Mouse (Mus musculus) midbrain, embryonic 15.5 days (tissue): ENCODE measurements around the gene Hivep1. TPM values are rescaled to one million over a fixed set of nuclear protein-coding genes. Genes with fewer than 3 reads are reported as not detected.

ENCODE experiments used
- ATAC-seq: fragments of 200-750 bp; cut with Nextera tagmentation; replicated peaks from 2 replicates; pipeline ENCODE4 v1.8.0; 2017; ENCODE audit warnings: moderate TSS enrichment
- H3K27ac ChIP-seq: fragments of 300-500 bp; sonication (generic); 2 replicates; pipeline ENCODE4 v1.5.1; 2015; ENCODE audit warnings: mild to moderate bottlenecking, inconsistent platforms
- H3K27me3 ChIP-seq: fragments of 300-500 bp; sonication (generic); replicated peaks from 2 replicates; pipeline ENCODE4 v1.6.1; 2015; ENCODE audit warnings: inconsistent platforms
- H3K36me3 ChIP-seq: fragments of 300-500 bp; sonication (generic); replicated peaks from 2 replicates; pipeline ENCODE4 v1.6.1; 2015; ENCODE audit warnings: inconsistent platforms
- H3K4me1 ChIP-seq: fragments of 300-500 bp; sonication (generic); 2 replicates; pipeline ENCODE4 v1.6.1; 2015; ENCODE audit warnings: inconsistent platforms
- H3K4me2 ChIP-seq: fragments of 300-500 bp; sonication (generic); 2 replicates; pipeline ENCODE4 v1.6.1; 2015; ENCODE audit warnings: inconsistent platforms, mild to moderate bottlenecking, moderate library complexity
- H3K4me3 ChIP-seq: fragments of 300-500 bp; sonication (generic); 2 replicates; pipeline ENCODE4 v1.5.1; 2015; ENCODE audit warnings: mild to moderate bottlenecking, inconsistent platforms
- H3K9ac ChIP-seq: fragments of 300-500 bp; sonication (generic); 2 replicates; pipeline ENCODE4 v1.6.1; 2015; ENCODE audit warnings: mild to moderate bottlenecking, inconsistent platforms
- H3K9me3 ChIP-seq: fragments of 300-500 bp; sonication (generic); 2 replicates; pipeline ENCODE4 v1.6.1; 2016; ENCODE audit warnings: inconsistent platforms
- WGBS: fragments of 180-500 bp; shearing (Covaris S2); methylation state at CpG from one replicate; pipeline ENCODE4 v1.1.7; 2015; ENCODE audit warnings: mixed read lengths; 5-methylcytosine and 5-hydroxymethylcytosine counted together
- polyA plus RNA-seq: library from polyadenylated mRNA; unstranded; fragments of >200 nt; fragmentation: Nextera tagmentation; extraction: Ambion mirVana; gene quantifications from 2 replicates; pipeline ENCODE4 v1.2.1, GENCODE M21; 2015

Gene Hivep1
- polyA plus RNA-seq, 1 experiment from 2014 or later: 18.2 TPM

GRCm38 (mm10) chr13:42193016-42193415 is 141.2 kb downstream of the Hivep1 start:
- Histone ChIP-seq H3K9me3 (no peaks in the 10 kb centered on the region), H3K4me2 (0 out of 2 replicates have a peak overlapping the region, but pooled peaks have one; percentile 4), H3K27ac (no peak overlapping the region), H3K36me3 (no peaks in the 10 kb centered on the region), H3K9ac (no peak overlapping the region), H3K27me3 (no peaks in the 10 kb centered on the region), H3K4me1 (peaks cover 6% of the 10 kb centered on the region; the same call in 1 of the 2 replicates), H3K4me3 (no peak overlapping the region)
- WGBS: 4% methylated on average over 9 of the region's 9 CpGs
- ATAC-seq: no peak

DNA sequence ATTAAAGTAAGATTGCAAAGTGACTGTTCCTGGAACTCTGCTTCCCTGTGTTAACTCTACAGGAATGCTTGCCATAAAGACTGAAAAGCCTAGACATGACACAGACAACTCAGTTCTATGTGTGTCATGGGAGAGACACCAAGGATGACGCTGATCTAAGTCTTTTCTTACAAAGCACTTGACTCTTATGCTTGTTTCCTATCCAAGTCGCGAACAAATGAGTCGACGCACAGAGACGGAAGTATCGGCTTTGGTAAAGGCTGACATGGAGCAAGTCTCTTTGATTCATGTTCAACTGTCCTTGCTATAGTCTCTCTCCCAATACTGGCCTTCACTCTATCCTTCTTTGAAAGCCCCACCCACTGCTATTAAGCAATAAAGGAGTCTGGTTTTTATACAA is 143.8 kb downstream of the Hivep1 start:
- Histone ChIP-seq H3K4me1 (peaks cover 6% of the 10 kb centered on the region; the same call in 1 of the 2 replicates), H3K4me3 (no peak overlapping the region), H3K27ac (no peak overlapping the region), H3K9ac (no peak overlapping the region), H3K9me3 (no peaks in the 10 kb centered on the region), H3K4me2 (no peak overlapping the region), H3K36me3 (no peaks in the 10 kb centered on the region), H3K27me3 (no peaks in the 10 kb centered on the region)
- WGBS: 94% methylated on average over 7 of the region's 7 CpGs
- no peak for ATAC-seq

DNA sequence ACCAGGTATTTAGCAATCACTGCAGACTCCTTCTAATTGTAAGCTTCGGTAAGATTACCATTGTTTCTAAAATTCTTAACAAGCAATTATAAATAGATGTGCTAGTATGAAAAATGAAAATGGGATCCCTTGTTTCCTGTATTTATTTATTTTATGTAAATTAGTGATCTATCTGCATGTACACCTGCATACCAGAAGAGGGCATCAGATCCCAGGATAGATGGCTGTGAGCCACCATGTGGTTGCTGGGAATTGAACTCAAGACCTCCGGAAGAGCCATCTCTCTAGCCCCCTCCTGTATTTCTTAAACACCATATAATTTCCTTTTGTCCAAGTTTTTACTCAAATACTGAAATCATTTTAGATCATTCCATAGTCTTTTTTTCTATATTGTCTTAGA is 145.8 kb downstream of the Hivep1 start:
- ATAC-seq: no peak
- no peak overlapping the region for H3K4me3 ChIP-seq
- H3K27me3 ChIP-seq: no peaks in the 10 kb centered on the region
- H3K4me1 ChIP-seq: peaks cover 6% of the 10 kb centered on the region; the same call in 1 of the 2 replicates
- 94% methylated on average over 2 of the region's 2 CpGs for WGBS
- H3K9ac ChIP-seq: no peak overlapping the region
- no peak overlapping the region for H3K27ac ChIP-seq
- H3K4me2 ChIP-seq: no peak overlapping the region
- no peaks in the 10 kb centered on the region for H3K36me3 ChIP-seq
- no peaks in the 10 kb centered on the region for H3K9me3 ChIP-seq

- H3K4me3 ChIP-seq: no peak overlapping the region
- no peak overlapping the region for H3K4me2 ChIP-seq
- H3K36me3 ChIP-seq: no peaks in the 10 kb centered on the region
- no peak overlapping the region for H3K9ac ChIP-seq
- H3K4me1 ChIP-seq: no peaks in the 10 kb centered on the region
- no peaks in the 10 kb centered on the region for H3K9me3 ChIP-seq
- H3K27me3 ChIP-seq: no peaks in the 10 kb centered on the region
- no peak overlapping the region for H3K27ac ChIP-seq
- ATAC-seq: no peak
- WGBS: 82% methylated on average over 6 of the region's 6 CpGs
Observed at GRCm38 (mm10) chr13:42213556-42213955, 161.7 kb downstream of the Hivep1 start.

DNA sequence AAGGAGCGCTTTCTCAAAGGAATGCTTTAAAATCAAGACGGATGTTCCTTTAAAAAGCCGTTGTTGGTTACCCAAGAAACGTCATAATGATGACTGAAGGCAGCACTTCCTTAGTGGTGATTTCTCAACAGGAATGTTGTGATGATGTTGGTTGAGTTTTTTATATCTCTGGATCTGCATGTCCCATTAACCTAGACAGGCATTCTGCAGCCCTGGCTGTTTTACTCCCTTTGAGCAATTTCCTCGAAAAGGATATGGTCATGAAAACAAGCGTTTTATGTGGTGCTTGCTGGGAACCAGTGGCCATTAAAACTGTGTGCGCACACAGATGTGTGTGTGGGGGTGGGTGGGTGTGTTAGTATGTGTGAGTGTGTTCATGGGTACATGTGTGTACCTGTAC is 170.6 kb downstream of the Hivep1 start:
- Histone ChIP-seq H3K27ac (no peak overlapping the region), H3K9me3 (no peaks in the 10 kb centered on the region), H3K27me3 (no peaks in the 10 kb centered on the region), H3K36me3 (no peaks in the 10 kb centered on the region), H3K9ac (no peak overlapping the region), H3K4me2 (no peak overlapping the region), H3K4me3 (no peak overlapping the region), H3K4me1 (no peaks in the 10 kb centered on the region)
- 94% methylated on average over 7 of the region's 7 CpGs for WGBS
- no peak for ATAC-seq

GRCm38 (mm10) chr13:42228849-42229248 is 177.0 kb downstream of the Hivep1 start:
- 92% methylated on average over 10 of the region's 10 CpGs for WGBS
- no peaks in the 10 kb centered on the region for H3K27me3 ChIP-seq

GRCm38 (mm10) chr13:42233741-42234419 is 182.1 kb downstream of the Hivep1 start:
- no peak overlapping the region for H3K27ac ChIP-seq
- H3K36me3 ChIP-seq: no peaks in the 10 kb centered on the region
- no peak for ATAC-seq
- H3K4me3 ChIP-seq: no peak overlapping the region
- no peaks in the 10 kb centered on the region for H3K27me3 ChIP-seq
- no peaks in the 10 kb centered on the region for H3K9me3 ChIP-seq
- no peaks in the 10 kb centered on the region for H3K4me1 ChIP-seq
- H3K9ac ChIP-seq: no peak overlapping the region
- no peak overlapping the region for H3K4me2 ChIP-seq
- WGBS: 80% methylated on average over 9 of the region's 9 CpGs

More at GRCm38 (mm10) chr13:42228849-42229248, 177.0 kb downstream of the Hivep1 start:
- no peak overlapping the region for H3K4me2 ChIP-seq
- ATAC-seq: no peak
- H3K27ac ChIP-seq: no peak overlapping the region
- no peaks in the 10 kb centered on the region for H3K9me3 ChIP-seq
- H3K36me3 ChIP-seq: no peaks in the 10 kb centered on the region
- no peaks in the 10 kb centered on the region for H3K4me1 ChIP-seq
- no peak overlapping the region for H3K9ac ChIP-seq
- no peak overlapping the region for H3K4me3 ChIP-seq

- H3K27me3 ChIP-seq: no peaks in the 10 kb centered on the region
- no peak for ATAC-seq
- no peak overlapping the region for H3K9ac ChIP-seq
- no peaks in the 10 kb centered on the region for H3K9me3 ChIP-seq
- 94% methylated on average over 3 of the region's 3 CpGs for WGBS
- no peak overlapping the region for H3K4me3 ChIP-seq
- no peaks in the 10 kb centered on the region for H3K36me3 ChIP-seq
- H3K4me2 ChIP-seq: no peak overlapping the region
- no peak overlapping the region for H3K27ac ChIP-seq
- no peaks in the 10 kb centered on the region for H3K4me1 ChIP-seq
Observed at GRCm38 (mm10) chr13:42238520-42238919, 186.7 kb downstream of the Hivep1 start.

GRCm38 (mm10) chr13:42242131-42242530 is 190.3 kb downstream of the Hivep1 start:
- Histone ChIP-seq H3K4me1 (no peaks in the 10 kb centered on the region), H3K4me3 (no peak overlapping the region), H3K9me3 (no peaks in the 10 kb centered on the region), H3K27ac (no peak overlapping the region), H3K4me2 (no peak overlapping the region), H3K9ac (no peak overlapping the region), H3K27me3 (no peaks in the 10 kb centered on the region), H3K36me3 (no peaks in the 10 kb centered on the region)
- ATAC-seq: no peak
- 29% methylated on average over 3 of the region's 3 CpGs for WGBS

Other genes starting within 250 kb of the Hivep1 start
- gene Adtrp, start 204.3 kb upstream of the Hivep1 start, polyA plus RNA-seq: not detected in 2 replicates
- 2.3 and 2.7 TPM in 2 replicates for gene Edn1, start 249.5 kb downstream of the Hivep1 start, polyA plus RNA-seq